Mouse (Mus musculus) cerebellum, adult 11-12 months (tissue): ENCODE results near the gene Fgfr2.

ENCODE experiments used
- DNase-seq: peaks from one replicate; pipeline ENCODE4 v3.0.0; 2022

The Fgfr2 gene

DNA sequence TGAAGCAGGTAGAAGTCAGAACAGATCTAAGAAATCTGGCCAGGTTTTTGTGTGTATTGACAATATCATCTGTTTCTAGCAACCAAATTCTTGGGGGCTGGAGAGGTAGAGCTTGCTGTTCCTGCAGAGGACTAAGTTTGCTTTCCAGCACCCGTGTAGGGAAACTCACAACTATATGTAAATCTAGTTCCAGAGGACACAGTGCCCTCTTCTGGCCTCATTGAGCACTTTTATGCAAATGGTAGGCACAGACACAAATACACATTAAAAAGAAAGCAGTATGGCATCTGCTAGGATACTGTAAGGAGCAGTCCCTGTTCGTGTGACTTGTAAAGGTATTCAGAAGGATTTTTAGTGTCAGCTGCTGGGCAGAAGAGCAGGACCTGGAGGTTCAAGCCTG is 240.8 kb downstream of the Fgfr2 start:
- DNase-seq = no peak

DNA sequence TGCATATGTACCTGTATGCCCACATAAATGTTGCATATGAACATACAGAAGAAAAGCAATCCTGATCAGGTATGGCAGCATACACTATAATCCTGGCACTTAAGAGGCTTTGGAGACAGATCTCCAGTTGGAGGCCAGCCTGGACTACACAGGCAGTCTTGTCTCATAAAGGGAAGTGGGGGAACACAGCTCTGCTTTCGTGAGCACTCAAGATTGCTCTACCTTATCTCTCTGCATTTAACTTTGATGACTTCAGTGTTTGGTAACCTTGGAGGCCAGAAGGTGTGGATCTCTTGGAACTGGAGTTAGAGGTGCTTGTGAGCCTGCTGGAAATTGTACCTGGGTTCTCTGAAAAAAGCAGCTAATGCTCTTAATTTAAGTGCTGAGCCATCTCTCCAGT is 242.9 kb downstream of the Fgfr2 start:
- DNase-seq = no peak

DNA sequence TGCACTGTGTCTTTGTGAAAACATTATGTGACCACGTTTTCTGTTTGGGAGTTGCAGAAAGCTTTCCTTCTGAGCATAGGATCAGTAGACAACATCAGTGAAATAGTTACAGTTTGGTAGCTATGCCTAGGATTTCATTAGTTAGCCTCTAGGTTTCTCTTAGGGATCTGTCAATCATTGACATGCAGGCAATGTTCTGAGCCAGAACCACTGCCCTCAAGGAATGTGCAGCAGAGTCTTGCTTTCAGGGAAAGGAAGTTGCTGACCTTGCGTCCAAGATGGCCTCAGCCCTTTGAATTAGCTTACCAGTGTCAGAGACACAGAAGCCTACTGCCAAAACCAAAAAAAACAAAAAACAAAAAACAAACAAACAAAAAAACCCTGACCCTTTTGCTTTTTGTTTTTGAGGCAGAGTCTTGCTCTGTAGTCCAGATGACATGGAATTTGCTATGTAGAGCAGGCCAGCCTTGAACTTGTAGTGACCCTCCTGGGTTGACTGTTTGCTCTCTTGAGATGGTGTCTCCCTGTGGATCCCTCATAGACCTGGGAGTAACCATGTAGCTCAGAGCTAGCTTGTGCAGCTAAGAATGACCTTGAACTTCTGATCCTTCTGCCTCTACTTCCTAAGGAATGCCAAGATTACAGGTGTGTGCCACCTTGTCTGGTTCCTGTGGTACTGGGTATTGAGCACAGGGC is 247.6 kb downstream of the Fgfr2 start:
- no peak for DNase-seq

DNA sequence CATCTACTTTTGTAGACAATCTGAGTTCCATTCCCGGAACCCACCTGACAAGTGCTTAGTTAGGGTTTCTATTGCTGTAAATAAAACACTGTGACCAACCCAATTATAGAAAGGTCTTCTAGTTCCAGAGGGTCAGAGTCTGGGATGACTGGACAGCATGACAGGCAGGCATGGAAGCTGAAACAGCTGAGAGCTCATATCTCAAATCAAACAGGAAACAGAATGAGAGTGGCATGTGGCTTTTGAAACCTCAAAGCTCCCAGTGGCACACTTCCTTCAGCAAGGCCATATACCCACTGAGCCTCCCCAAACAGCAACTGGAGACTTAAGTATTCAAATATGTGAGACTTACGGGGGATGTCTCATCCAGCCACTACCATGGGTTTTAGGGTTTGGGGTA is 250.1 kb downstream of the Fgfr2 start:
- no peak for DNase-seq

DNA sequence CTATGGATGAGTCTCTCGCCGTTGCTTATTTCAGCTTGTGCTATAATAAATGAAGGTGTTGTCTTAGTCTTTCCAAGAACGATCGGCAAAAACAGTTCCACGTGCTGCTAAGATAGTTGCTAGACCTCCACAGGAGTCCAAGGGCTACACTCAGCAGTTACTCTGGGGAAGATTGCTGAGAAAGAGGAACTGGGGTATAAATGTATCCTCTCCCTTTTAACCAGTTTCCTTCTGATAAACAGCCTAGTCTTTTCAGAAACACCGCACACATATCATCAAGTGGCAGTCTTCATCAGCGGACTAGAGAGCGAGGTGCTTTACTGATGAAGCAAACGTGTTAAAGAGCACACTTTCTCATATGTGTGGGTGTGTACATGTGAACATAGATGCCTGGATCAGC is 256.8 kb downstream of the Fgfr2 start:
- DNase-seq = no peak

DNA sequence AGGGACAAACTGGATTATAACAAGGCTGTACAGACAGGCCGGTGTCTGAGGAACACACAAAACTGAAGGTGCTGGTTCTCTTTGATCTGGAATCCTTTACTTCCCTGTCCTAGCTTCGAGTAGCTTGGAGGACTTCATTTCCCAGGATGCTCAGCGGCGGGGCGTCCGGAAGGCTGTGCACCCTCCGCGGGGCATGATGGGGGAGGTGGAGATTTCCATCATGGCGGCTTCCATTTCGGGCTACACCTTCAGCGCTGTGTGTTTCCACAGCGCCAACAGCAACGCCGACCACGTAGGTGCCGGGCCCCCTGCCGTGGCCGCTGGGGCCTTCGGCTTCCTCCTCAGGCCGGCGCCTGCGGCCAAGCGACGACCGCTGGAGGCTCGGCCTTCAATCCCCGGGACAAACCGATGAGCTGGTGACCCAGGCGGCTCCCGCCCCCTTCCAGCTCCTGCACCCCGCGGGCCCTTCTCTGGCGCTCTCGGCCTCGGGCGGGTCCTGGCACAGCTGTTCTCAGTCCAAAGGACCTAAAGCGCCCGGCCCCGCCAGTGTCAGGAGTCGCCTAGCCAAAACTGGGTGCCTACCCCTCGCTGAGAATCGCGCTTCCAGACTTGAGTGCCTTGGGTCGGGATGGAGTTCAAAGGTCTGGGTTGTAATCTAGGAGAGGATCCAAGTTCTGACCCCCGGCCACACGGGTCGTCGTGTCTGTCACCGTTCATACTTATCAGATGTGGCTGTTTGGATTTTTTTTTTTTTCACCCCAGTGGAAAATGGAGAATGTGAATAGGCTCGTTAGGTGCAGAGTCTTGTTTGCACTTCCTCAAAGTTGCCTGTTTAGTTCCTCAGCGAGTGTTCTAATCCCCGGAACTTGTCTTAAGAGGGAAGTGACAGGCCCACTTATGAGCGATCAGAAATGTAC is 263.9 kb downstream of the Fgfr2 start, which contains the start of gene Abraxas2:
Gene Abraxas2 (plus strand): TSS at position 184 of the 917 bp plus-strand sequence.
- peak; percentile 86 for DNase-seq

GRCm38 (mm10) chr7:132858043-132858608 is 265.0 kb downstream of the Fgfr2 start:
- no peak for DNase-seq

DNA sequence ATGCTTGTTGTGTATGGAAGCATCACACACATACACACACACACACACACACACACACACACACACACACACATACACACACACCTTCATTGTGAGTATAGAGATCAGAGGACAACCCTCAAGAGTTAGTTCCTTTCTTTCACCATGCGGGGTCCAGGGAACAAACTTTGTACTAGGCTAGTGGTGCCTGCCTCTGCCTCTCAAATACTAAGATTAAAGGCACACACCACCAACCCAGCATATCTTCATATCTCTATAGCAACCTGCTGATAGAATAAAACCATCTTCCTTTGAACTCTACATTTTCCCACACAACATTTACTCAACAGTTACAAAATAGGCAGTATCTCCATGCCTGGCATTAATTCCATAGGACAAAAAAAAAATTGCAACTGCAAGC is 267.1 kb downstream of the Fgfr2 start:
- no peak for DNase-seq

DNA sequence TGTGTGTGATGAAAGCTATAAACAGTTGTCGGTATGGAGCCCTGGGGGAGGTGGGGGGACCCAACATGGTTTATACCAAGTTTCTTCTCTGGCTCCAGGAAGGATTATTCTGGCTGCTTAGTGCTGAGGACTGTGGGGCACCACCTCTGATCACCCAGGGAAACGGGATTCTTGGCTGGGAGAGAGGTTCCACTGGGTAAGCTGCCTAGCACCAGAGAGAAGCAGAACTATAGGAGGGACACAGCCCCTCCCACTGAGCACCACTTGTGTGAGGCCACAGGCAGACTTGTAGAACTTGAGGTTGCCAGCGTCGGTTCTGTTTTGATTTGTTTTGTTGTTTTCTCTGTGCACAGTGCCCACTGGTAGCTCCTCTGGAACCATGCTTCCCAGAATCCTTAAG is 269.2 kb downstream of the Fgfr2 start:
- DNase-seq = peak; percentile 27

GRCm38 (mm10) chr7:132853361-132853760 is 269.8 kb downstream of the Fgfr2 start:
- DNase-seq = no peak

GRCm38 (mm10) chr7:132852173-132852844 is 270.8 kb downstream of the Fgfr2 start, which contains the start of gene Eef1akmt2:
Gene Eef1akmt2, minus strand, starts transcription at chr7:132852673.
- peak; percentile 85 for DNase-seq

GRCm38 (mm10) chr7:132843152-132843551 is 280.0 kb downstream of the Fgfr2 start:
- DNase-seq = no peak

DNA sequence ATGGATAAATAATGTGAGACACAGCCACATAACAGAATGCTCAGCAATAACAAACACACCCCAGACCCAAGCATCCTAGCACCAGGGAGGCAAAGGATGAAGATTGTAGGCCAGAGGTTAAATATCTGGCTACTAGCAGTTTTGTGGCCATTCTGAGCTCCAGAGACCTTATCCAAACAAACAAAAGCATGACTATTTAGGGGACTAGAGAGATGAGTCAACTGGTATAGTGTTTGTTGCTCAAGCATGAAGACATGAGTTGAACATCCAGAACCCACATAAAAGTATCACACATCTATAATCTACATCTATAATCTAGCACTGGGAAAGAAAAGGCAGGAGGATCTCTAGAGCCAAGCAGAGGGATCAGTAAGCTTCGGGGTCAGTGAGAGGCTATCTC is 280.7 kb downstream of the Fgfr2 start:
- DNase-seq = no peak

GRCm38 (mm10) chr7:132841287-132841686 is 281.9 kb downstream of the Fgfr2 start:
- DNase-seq = no peak

- DNase-seq = no peak
These were observed 292.2 kb downstream of the Fgfr2 start for GRCm38 (mm10) chr7:132830955-132831354.

DNA sequence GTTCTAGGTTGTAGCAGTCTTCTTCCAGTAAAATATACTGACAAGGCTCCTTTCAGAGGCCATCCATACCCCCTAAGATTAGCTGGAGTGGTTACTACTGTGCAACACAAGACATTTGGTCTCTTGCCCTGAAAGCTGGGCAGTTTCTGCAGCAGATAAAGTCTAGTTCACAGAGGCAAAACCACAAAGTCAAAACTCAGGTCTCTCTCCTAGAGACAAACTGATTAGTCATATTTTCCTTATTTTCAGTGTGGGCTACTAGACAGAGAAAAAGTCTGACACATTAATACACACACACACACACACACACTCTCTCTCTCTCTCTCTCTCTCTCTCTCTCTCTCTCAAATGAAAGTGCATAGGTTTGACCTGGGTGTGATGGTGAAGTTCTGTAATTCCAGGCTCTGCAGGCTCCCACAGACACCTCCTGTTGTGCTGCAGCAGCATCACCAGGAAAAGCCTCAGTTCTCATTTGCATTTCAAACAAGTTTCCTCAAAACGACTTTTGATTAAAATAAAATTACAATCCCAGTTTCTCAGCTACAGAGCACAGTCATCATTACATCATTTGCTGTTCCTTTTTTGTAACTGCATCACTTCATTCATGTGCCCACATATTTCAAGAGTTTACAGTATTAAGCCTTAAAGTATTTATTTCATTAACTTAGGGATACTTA is 298.7 kb downstream of the Fgfr2 start:
- no peak for DNase-seq

GRCm38 (mm10) chr7:132823832-132824231 is 299.3 kb downstream of the Fgfr2 start:
- DNase-seq = no peak

DNA sequence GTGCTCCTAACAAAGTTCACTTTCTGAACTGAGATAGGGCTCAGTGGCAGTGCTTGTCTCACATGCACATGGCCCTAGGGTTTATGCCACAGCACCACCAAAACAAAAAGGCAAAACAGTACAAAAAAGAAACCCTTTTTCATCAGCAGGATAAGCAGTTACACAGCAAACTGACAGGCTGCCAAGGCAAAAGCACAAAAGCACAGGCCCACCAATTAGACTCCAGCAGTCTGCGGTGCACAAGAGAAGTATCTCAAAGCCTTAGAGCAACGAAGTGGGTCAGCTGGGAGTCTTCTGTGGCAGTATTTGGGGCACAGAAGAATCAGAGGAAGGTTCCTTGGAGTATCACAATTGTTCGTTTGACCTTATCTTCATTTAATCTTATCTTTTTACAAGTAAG is 302.5 kb downstream of the Fgfr2 start:
- no peak for DNase-seq

- no peak for DNase-seq
These were observed 306.1 kb downstream of the Fgfr2 start for GRCm38 (mm10) chr7:132817056-132817455.

GRCm38 (mm10) chr7:132816528-132816927 is 306.6 kb downstream of the Fgfr2 start:
- no peak for DNase-seq

GRCm38 (mm10) chr7:132815081-132815480 is 308.1 kb downstream of the Fgfr2 start:
- peak; percentile 23 for DNase-seq

DNA sequence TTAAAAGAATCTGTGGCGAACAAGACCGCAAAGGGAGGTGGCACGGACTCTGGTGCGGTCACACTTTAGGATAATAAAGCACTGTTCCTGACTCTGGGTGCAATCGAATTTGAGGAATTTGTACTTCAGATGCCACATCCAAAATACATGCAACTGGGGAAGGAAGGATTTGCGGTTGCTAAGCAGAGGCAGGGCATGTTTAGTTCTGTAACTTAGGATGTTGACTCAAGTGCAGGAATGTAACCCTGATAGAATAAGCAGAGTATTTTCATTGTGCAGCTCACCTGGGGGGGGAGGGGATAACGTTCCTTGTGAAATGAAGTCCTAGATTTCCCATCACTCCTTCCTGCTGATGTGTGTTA is 309.1 kb downstream of the Fgfr2 start:
- DNase-seq = peak; percentile 39
